Mouse (Mus musculus) heart, embryonic 13.5 days (tissue): ENCODE measurements around the gene Relt. TPM values are rescaled to one million over a fixed set of nuclear protein-coding genes. Genes with fewer than 3 reads are reported as not detected.
A peak's percentile ranks its signal among the peaks of the same experiment; 100 is the strongest.

Source experiments
- microRNA-seq: library from miRNA; unstranded; fragments of <30 nt; microRNA quantifications from one replicate; pipeline ENCODE4, GENCODE M21; 2016
- polyA plus RNA-seq: library from polyadenylated mRNA; unstranded; fragments of >200 nt; fragmentation: Nextera tagmentation; extraction: Ambion mirVana; gene quantifications from 2 replicates; pipeline ENCODE4 v1.2.1, GENCODE M21; 2015

The Relt gene
- polyA plus RNA-seq, 1 experiment from 2014 or later, result 2.9 TPM

Small RNAs within 50 kb of the gene (microRNA-seq; reads per million reads assigned to microRNA genes)
- 158 reads per million, percentile 61 among the genes with 10 or more reads in this experiment for gene Mir3102

Other genes with a start within 250 kb of the Relt start
- 1.8 and 2.4 TPM in 2 replicates for gene Plekhb1, start 201.0 kb downstream of the Relt start, polyA plus RNA-seq
- gene Fam168a, start 156.8 kb downstream of the Relt start, polyA plus RNA-seq, result 27.8 and 33.6 TPM in 2 replicates
- gene Arhgef17, start 68.7 kb upstream of the Relt start, polyA plus RNA-seq, result 5.2 and 5.7 TPM in 2 replicates
- gene P2ry6, start 111.2 kb upstream of the Relt start, polyA plus RNA-seq, result 4.3 and 4.6 TPM in 2 replicates
- gene P2ry2, start 149.4 kb upstream of the Relt start, polyA plus RNA-seq, result 1.1 and 1.5 TPM in 2 replicates
- gene Fchsd2, start 229.4 kb upstream of the Relt start, polyA plus RNA-seq, result 12.9 and 13.5 TPM in 2 replicates